Mouse (Mus musculus): ENCODE measurements at regions not wholly inside any gene's neighbourhood (a gene's known extent, or its start where the extent isn't known, plus 50 kb on each side); places are given as distances from the start of the nearest gene placed in this dataset.

- intact Hi-C loops (cut with DNase I): no loop called here
- DNase-seq: peak; percentile 61
Observed at GRCm38 (mm10) chr5:121078531-121078930, 68.6 kb upstream of the Rph3a start.

- intact Hi-C loops (cut with DNase I): no loop called here
- no peak for DNase-seq
Observed at GRCm38 (mm10) chr5:121076741-121077140, 66.8 kb upstream of the Rph3a start.

GRCm38 (mm10) chr5:121068821-121069220, 58.9 kb upstream of the Rph3a start:
- intact Hi-C loops (cut with DNase I): no loop called here

GRCm38 (mm10) chr5:121064721-121065120, 54.8 kb upstream of the Rph3a start:
- no peak for DNase-seq
- intact Hi-C loops (cut with DNase I): no loop called here

More at GRCm38 (mm10) chr5:121068821-121069220, 58.9 kb upstream of the Rph3a start:
- DNase-seq: peak; percentile 70

GRCm38 (mm10) chr5:121062930-121063584, 53.2 kb upstream of the Rph3a start:
- DNase-seq: peak; percentile 50

GRCm38 (mm10) chr5:121061688-121062087, 51.8 kb upstream of the Rph3a start:
- intact Hi-C loops (cut with DNase I): no loop called here
- no peak for DNase-seq

More at GRCm38 (mm10) chr5:121062930-121063584, 53.2 kb upstream of the Rph3a start:
- intact Hi-C loops (cut with DNase I): no loop called here

Data from left cerebral cortex, postnatal 4 days (tissue).